Mouse (Mus musculus) kidney, postnatal 0 days (tissue): ENCODE measurements at regions not wholly inside any gene's neighbourhood (a gene's known extent, or its start where the extent isn't known, plus 50 kb on each side); places are given as distances from the start of the nearest gene placed in this dataset.

Experiments used
- ATAC-seq: fragments of 200-750 bp; cut with Nextera tagmentation; replicated peaks from 2 replicates; pipeline ENCODE4 v1.8.0; 2017; ENCODE audit warnings: low read depth, moderate number of reproducible peaks, moderate TSS enrichment, moderate library complexity; ENCODE audit not compliant: low FRiP score
- DNase-seq: peaks from one replicate; pipeline ENCODE4 v3.0.0-alpha.2; 2016; ENCODE audit warnings: low spot score
- H3K27ac ChIP-seq: fragments of 300-500 bp; sonication (generic); 2 replicates; pipeline ENCODE4 v1.5.1; 2014; ENCODE audit warnings: mild to moderate bottlenecking
- H3K27me3 ChIP-seq: fragments of 300-500 bp; sonication (generic); 2 replicates; pipeline ENCODE4 v1.6.1; 2014; ENCODE audit warnings: low read length, mixed read lengths; ENCODE audit not compliant: insufficient read depth
- H3K36me3 ChIP-seq: fragments of 300-500 bp; sonication (generic); 2 replicates; pipeline ENCODE4 v1.6.1; 2014; ENCODE audit warnings: low read length, mixed read lengths; ENCODE audit not compliant: insufficient read depth
- H3K4me1 ChIP-seq: fragments of 300-500 bp; sonication (generic); replicated peaks from 2 replicates; pipeline ENCODE4 v1.6.1; 2014; ENCODE audit warnings: antibody characterized with exemption, low read length, mixed read lengths; ENCODE audit not compliant: insufficient read depth
- H3K4me2 ChIP-seq: fragments of 300-500 bp; sonication (generic); 2 replicates; pipeline ENCODE4 v1.6.1; 2014; ENCODE audit warnings: mild to moderate bottlenecking, low read length, moderate library complexity, mixed read lengths
- H3K4me3 ChIP-seq: fragments of 300-500 bp; sonication (generic); replicated peaks from 2 replicates; pipeline ENCODE4 v1.5.1; 2014; ENCODE audit warnings: low read depth, low read length
- H3K9ac ChIP-seq: fragments of 300-500 bp; sonication (generic); 2 replicates; pipeline ENCODE4 v1.6.1; 2014; ENCODE audit warnings: low read depth, low read length
- H3K9me3 ChIP-seq: fragments of 300-500 bp; sonication (generic); replicated peaks from 2 replicates; pipeline ENCODE4 v1.6.1; 2016; ENCODE audit warnings: low read length, inconsistent platforms, mixed read lengths
- CTCF ChIP-seq: IDR thresholded peaks from 2 replicates; pipeline ENCODE4 v1.5.1; 2016; ENCODE audit warnings: antibody characterized with exemption, low read depth, mild to moderate bottlenecking, moderate library complexity
- WGBS: fragments of 180-500 bp; shearing (Covaris S2); extraction: QIAGEN DNeasy Blood & Tissue Kit; methylation state at CpG from one replicate; pipeline ENCODE4 v1.1.7; 2014; 5-methylcytosine and 5-hydroxymethylcytosine counted together

- DNase-seq, result peak; percentile 11
- 40% methylated on average over 5 of the region's 5 CpGs for WGBS
- Histone ChIP-seq H3K4me1 (0 out of 2 replicates have a peak, but pooled peaks cover 5% of the 10 kb centered on the region), H3K9ac (no peak overlapping the region), H3K27me3 (no peaks in the 10 kb centered on the region), H3K36me3 (no peaks in the 10 kb centered on the region), H3K27ac (no peak overlapping the region), H3K4me3 (no peak overlapping the region), H3K9me3 (no peaks in the 10 kb centered on the region), H3K4me2 (no peak overlapping the region)
- TF ChIP-seq CTCF, result no peak
- ATAC-seq, result no peak
Measured at GRCm38 (mm10) chr8:8498753-8499152, 162.3 kb downstream of the Efnb2 start.

DNA sequence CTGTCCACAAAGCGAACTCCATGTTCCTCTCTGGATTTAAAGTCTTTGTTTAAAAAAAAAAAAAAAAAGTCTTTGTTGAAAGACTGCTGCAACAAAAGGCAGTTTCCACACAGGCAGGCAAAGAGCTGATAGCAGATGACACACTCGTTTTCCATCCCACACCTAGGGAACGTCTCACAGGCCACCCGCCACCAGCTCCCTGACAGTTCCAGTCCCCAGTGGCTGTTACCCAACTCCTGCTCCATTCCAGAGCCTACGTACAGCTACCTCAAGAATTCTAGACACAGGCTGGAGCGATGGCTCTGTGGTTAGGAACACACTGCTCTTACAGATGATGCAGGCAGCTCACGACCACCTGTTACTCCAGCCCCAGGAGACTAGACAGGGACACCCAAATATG, 165.6 kb downstream of the Efnb2 start:
- no peak for DNase-seq
- Histone ChIP-seq H3K4me3 (no peak overlapping the region), H3K36me3 (no peaks in the 10 kb centered on the region), H3K27ac (no peak overlapping the region), H3K4me1 (0 out of 2 replicates have a peak, but pooled peaks cover 5% of the 10 kb centered on the region), H3K9me3 (no peaks in the 10 kb centered on the region), H3K4me2 (no peak overlapping the region), H3K9ac (no peak overlapping the region), H3K27me3 (no peaks in the 10 kb centered on the region)
- TF ChIP-seq CTCF, result no peak
- no peak for ATAC-seq
- 87% methylated on average over 7 of the region's 7 CpGs for WGBS

GRCm38 (mm10) chr8:8494281-8494680, 166.8 kb downstream of the Efnb2 start:
- WGBS, result 91% methylated on average over 10 of the region's 10 CpGs
- Histone ChIP-seq H3K27ac (no peak overlapping the region), H3K4me3 (no peak overlapping the region), H3K9ac (no peak overlapping the region), H3K9me3 (no peaks in the 10 kb centered on the region), H3K4me1 (0 out of 2 replicates have a peak, but pooled peaks cover 5% of the 10 kb centered on the region), H3K36me3 (no peaks in the 10 kb centered on the region), H3K27me3 (no peaks in the 10 kb centered on the region), H3K4me2 (no peak overlapping the region)
- TF ChIP-seq CTCF, result peak; percentile 20; the same call in 1 of the 2 replicates
- ATAC-seq, result no peak
- DNase-seq, result no peak

DNA sequence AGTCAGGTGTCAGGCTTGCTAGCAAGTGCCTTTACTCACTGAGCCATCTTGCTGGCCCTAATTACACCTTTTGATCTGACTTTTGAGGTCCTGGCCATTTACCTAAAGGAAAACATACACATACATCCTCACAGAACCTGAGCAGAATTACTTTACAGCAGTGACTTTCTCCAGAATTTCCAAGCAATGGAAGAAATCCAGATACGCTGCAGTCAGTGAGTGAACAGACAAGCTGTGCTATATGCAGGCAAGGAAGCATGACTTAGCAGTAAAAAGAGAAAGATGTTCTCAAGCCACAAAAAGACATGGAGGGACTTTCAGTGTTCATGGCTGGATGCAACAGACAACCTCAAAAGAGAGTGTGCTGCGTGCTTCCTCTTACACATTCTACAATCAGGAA, 169.1 kb downstream of the Efnb2 start:
- no peak overlapping the region for H3K9ac ChIP-seq
- ATAC-seq (no peak), DNase-seq (no peak)
- no peaks in the 10 kb centered on the region for H3K4me1 ChIP-seq
- H3K27me3 ChIP-seq, result no peaks in the 10 kb centered on the region
- TF ChIP-seq CTCF, result no peak
- no peak overlapping the region for H3K4me2 ChIP-seq
- H3K9me3 ChIP-seq, result no peaks in the 10 kb centered on the region
- H3K4me3 ChIP-seq, result no peak overlapping the region
- no peak overlapping the region for H3K27ac ChIP-seq
- 93% methylated on average over 2 of the region's 2 CpGs for WGBS
- H3K36me3 ChIP-seq, result no peaks in the 10 kb centered on the region

- no peaks in the 10 kb centered on the region for H3K4me1 ChIP-seq
- no peak overlapping the region for H3K4me3 ChIP-seq
- no peak overlapping the region for H3K9ac ChIP-seq
- DNase-seq (no peak), ATAC-seq (no peak)
- no peak for TF ChIP-seq CTCF
- H3K27me3 ChIP-seq, result no peaks in the 10 kb centered on the region
- no peak overlapping the region for H3K4me2 ChIP-seq
- no peaks in the 10 kb centered on the region for H3K9me3 ChIP-seq
- H3K36me3 ChIP-seq, result no peaks in the 10 kb centered on the region
- 30% methylated on average over 9 of the region's 9 CpGs for whole genome bisulfite sequencing
- no peak overlapping the region for H3K27ac ChIP-seq
Measured at GRCm38 (mm10) chr8:8489784-8490183, 171.3 kb downstream of the Efnb2 start.

- DNase-seq (peak; percentile 4), ATAC-seq (no peak)
- Histone ChIP-seq H3K9ac (no peak overlapping the region), H3K4me3 (no peak overlapping the region), H3K27me3 (no peaks in the 10 kb centered on the region), H3K27ac (no peak overlapping the region), H3K4me2 (peak overlapping the region; percentile 13), H3K36me3 (no peaks in the 10 kb centered on the region), H3K9me3 (no peaks in the 10 kb centered on the region), H3K4me1 (no peaks in the 10 kb centered on the region)
- WGBS, result 20% methylated on average over 26 of the region's 26 CpGs
- TF ChIP-seq CTCF, result no peak
Measured at GRCm38 (mm10) chr8:8488695-8489571, 172.1 kb downstream of the Efnb2 start.
